Mouse (Mus musculus) thymus, adult 2 months (tissue): ENCODE results near the gene Gm20388.

ENCODE experiments used
- CTCF ChIP-seq: fragments of 200-500 bp; IDR thresholded peaks from 2 replicates; pipeline ENCODE4 v1.5.1; 2012; ENCODE audit warnings: mild to moderate bottlenecking, control low read depth, low read length, moderate library complexity, borderline replicate concordance; ENCODE audit not compliant: control insufficient read depth, poor library complexity, insufficient read depth; ENCODE audit errors: extremely low read depth
- POLR2A ChIP-seq: fragments of 200-500 bp; IDR thresholded peaks from 2 replicates; pipeline ENCODE4 v1.6.1; 2012; ENCODE audit warnings: mild to moderate bottlenecking, low read length, control low read depth, moderate library complexity; ENCODE audit not compliant: control insufficient read depth, poor library complexity, insufficient read depth; ENCODE audit errors: extremely low read depth

DNA sequence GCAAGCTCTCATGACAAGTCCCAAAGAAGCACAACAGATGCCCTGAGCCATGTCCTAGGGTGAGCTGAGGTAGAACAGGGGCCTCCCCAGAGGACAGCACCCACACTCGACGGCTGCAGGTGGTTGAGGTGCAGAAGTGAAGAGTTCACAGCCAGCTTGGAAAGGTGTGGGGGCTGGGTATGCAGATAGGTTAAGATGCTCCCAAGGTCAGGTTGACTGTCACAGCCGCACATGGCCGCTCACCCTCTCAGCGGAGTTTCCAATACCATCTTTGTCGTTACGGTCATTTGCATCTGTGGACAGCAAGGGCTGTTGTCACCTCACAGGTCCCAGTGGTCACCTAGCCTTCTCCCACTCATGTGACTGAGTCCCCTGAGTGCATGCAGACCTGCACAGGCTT lies 480.0 kb downstream of the Gm20388 start:
- no peak for TF ChIP-seq CTCF
- TF ChIP-seq POLR2A: no peak
